ENCODE assay signal across 9 mouse cellular contexts in genomic region chr11:103261671-103262411, GRCm38 (mm10). TPM values are rescaled to one million over a fixed set of nuclear protein-coding genes. Genes with fewer than 3 reads are reported as not detected.
A peak's percentile ranks its signal among the peaks of the same experiment; 100 is the strongest.
DNase-seq lines count a peak whose midpoint lies in the region; ATAC-seq and TF ChIP-seq lines count a peak whose summit lies in the region.
"Had no signal": no experiment of that assay in that cellular context is flagged by ENCODE, and none has a peak within 500 bp of the region (broad histone marks: within the 10 kb centered on the region; RNA-seq: fewer than 3 reads in every experiment).

No protein-coding gene starts in this region.

- no peak for DNase-seq in lung, postnatal 36 days
- DNase-seq in heart, adult 18-20 months = peak; percentile 83
- DNase-seq in heart, postnatal 25 days (ENCODE audit: low spot score) = peak; percentile 22
- DNase-seq in lung, postnatal 0 days (ENCODE audit: low spot score) = no peak
- DNase-seq in ovary, postnatal 14 days (ENCODE audit: low spot score) = no peak

- no peak for ATAC-seq in lung, embryonic 16.5 days (ENCODE audit: low read depth)
- ATAC-seq in lung, postnatal 0 days = no peak
- no peak for ATAC-seq in activated CD4-positive, CD25-positive, alpha-beta regulatory T cell, adult 4 months

- 85% methylated on average over 7 of the region's 7 CpGs for WGBS in lung, embryonic 16.5 days
- 81% methylated on average over 7 of the region's 7 CpGs for WGBS in lung, postnatal 0 days

- H3K27me3 ChIP-seq in lung, embryonic 16.5 days (ENCODE audit: control insufficient read depth, insufficient read depth, low read depth, low read length) = no peaks in the 10 kb centered on the region
- no peaks in the 10 kb centered on the region for H3K27me3 ChIP-seq in lung, postnatal 0 days (replicated peaks; ENCODE audit: insufficient read depth, low read length)

- no peaks in the 10 kb centered on the region for H3K9me3 ChIP-seq in lung, embryonic 16.5 days (ENCODE audit: control insufficient read depth, low read length)
- no peaks in the 10 kb centered on the region for H3K9me3 ChIP-seq in lung, postnatal 0 days (ENCODE audit: low read length)

- TF ChIP-seq EP300 in lung, postnatal 0 days (IDR thresholded peaks at IDR 0.05) = no peak

- intact Hi-C loops in heart, postnatal 25 days (cut with DNase I) = no loop called here

- H3K9ac ChIP-seq in lung, embryonic 16.5 days (ENCODE audit: low read length) = peak overlapping the region; percentile 42
- no peak overlapping the region for H3K9ac ChIP-seq in lung, postnatal 0 days (replicated peaks; ENCODE audit: low read depth)

- H3K27ac ChIP-seq in lung, embryonic 16.5 days (ENCODE audit: low read length) = peak overlapping the region; percentile 44
- H3K27ac ChIP-seq in lung, postnatal 0 days (ENCODE audit: low read length) = peak overlapping the region; percentile 1; the same call in 1 of the 2 replicates

- peaks cover 26% of the 10 kb centered on the region for H3K4me1 ChIP-seq in lung, embryonic 16.5 days (replicated peaks; ENCODE audit: control insufficient read depth, insufficient read depth, low read length)
- peaks cover 10% of the 10 kb centered on the region; the same call in 1 of the 2 replicates for H3K4me1 ChIP-seq in lung, postnatal 0 days (ENCODE audit: insufficient read depth, low read depth, low read length)

- no peak overlapping the region for H3K4me3 ChIP-seq in lung, embryonic 16.5 days (ENCODE audit: low read length)
- H3K4me3 ChIP-seq in lung, postnatal 0 days (ENCODE audit: low read depth, low read length) = no peak overlapping the region

- no peaks in the 10 kb centered on the region for H3K36me3 ChIP-seq in lung, embryonic 16.5 days (ENCODE audit: control insufficient read depth, insufficient read depth, low read length)
- H3K36me3 ChIP-seq in lung, postnatal 0 days (ENCODE audit: insufficient read depth, low read length) = no peaks in the 10 kb centered on the region

- TF ChIP-seq CTCF in lung, postnatal 0 days (IDR thresholded peaks at IDR 0.05) = no peak

- peak overlapping the region; percentile 31; the same call in 1 of the 2 replicates for H3K4me2 ChIP-seq in lung, embryonic 16.5 days (ENCODE audit: low read depth, low read length)
- peak overlapping the region; percentile 32 for H3K4me2 ChIP-seq in lung, postnatal 0 days (replicated peaks; ENCODE audit: low read depth, low read length)

RNA-seq across cellular contexts. Expression of gene Map3k14, which starts 5.4 kb away (rescaled TPM):
- polyA plus RNA-seq in lung, embryonic 16.5 days (2015; fragmentation: Nextera tagmentation; extraction: Ambion mirVana) = 3.7 and 4.5 TPM in 2 replicates
- 1 to 10 TPM; 2.5 to 3.0 TPM for total RNA-seq in heart, adult 18-20 months (2021)
- 1 to 10 TPM; 2.7 to 2.9 TPM for total RNA-seq in heart, postnatal 25 days (2021)
- 2.6 and 4.0 TPM in 2 replicates for polyA plus RNA-seq in lung, postnatal 0 days (2015; fragmentation: Nextera tagmentation; extraction: Ambion mirVana)
- 10 to 100 TPM; 22.0 to 28.9 TPM for polyA plus RNA-seq in activated CD4-positive, CD25-positive, alpha-beta regulatory T cell, adult 4 months (2017; shearing (Covaris generic))

RNA-seq across cellular contexts. Expression of gene Spata32, which starts 43.6 kb away (rescaled TPM):
- not detected in 2 replicates for polyA plus RNA-seq in lung, embryonic 16.5 days (2015; fragmentation: Nextera tagmentation; extraction: Ambion mirVana)
- total RNA-seq in heart, adult 18-20 months (2021) = not detected
- not detected for total RNA-seq in heart, postnatal 25 days (2021)
- polyA plus RNA-seq in lung, postnatal 0 days (2015; fragmentation: Nextera tagmentation; extraction: Ambion mirVana) = not detected in 2 replicates
- polyA plus RNA-seq in activated CD4-positive, CD25-positive, alpha-beta regulatory T cell, adult 4 months (2017; shearing (Covaris generic)) = not detected
- polyA plus RNA-seq: embryonic facial prominence, embryonic 11.5 days; inflammation-experienced regulatory T-cells, adult 6 months had no signal

RNA-seq across cellular contexts. Expression of gene 1700023F06Rik, which starts 53.5 kb away (rescaled TPM):
- polyA plus RNA-seq in lung, embryonic 16.5 days (2015; fragmentation: Nextera tagmentation; extraction: Ambion mirVana) = 0.44 TPM in 2 replicates
- total RNA-seq in heart, adult 18-20 months (2021) = not detected
- total RNA-seq in heart, postnatal 25 days (2021) = not detected
- polyA plus RNA-seq in lung, postnatal 0 days (2015; fragmentation: Nextera tagmentation; extraction: Ambion mirVana) = 0.38 and 0.44 TPM in 2 replicates
- polyA plus RNA-seq in activated CD4-positive, CD25-positive, alpha-beta regulatory T cell, adult 4 months (2017; shearing (Covaris generic)) = not detected
- polyA plus RNA-seq: inflammation-experienced regulatory T-cells, adult 6 months had no signal

Comparison
In these comparisons a context has a peak if more than half of its experiments do, and no peak if none do; other contexts are left out.
1. DNase-seq: peak in heart, adult 18-20 months (2 of 2) and heart, postnatal 25 days (single experiment); none in lung, postnatal 36 days (single experiment), lung, postnatal 0 days (single experiment) and ovary, postnatal 14 days (single experiment).